Mouse (Mus musculus) bone marrow macrophage, adult 2 months (primary cell): ENCODE data around the gene Afg1l.

Experiments
- CTCF ChIP-seq: IDR thresholded peaks from 2 replicates; pipeline ENCODE4 v1.5.1; 2012; ENCODE audit warnings: low read depth, mild to moderate bottlenecking, low read length, moderate library complexity
- POLR2A ChIP-seq: IDR thresholded peaks from 2 replicates; pipeline ENCODE4 v1.6.1; 2012; ENCODE audit warnings: mild to moderate bottlenecking, low read depth, low read length, borderline replicate concordance

- no peak for TF ChIP-seq CTCF
- no peak for TF ChIP-seq POLR2A
These were observed 213.2 kb downstream of the Afg1l start for GRCm38 (mm10) chr10:42265021-42265689.
